Mouse (Mus musculus) right cerebral cortex, postnatal 36 days (tissue): ENCODE results near the gene Pawr.

ENCODE experiments used
- DNase-seq, 2 experiments: peaks; one replicate each; pipeline ENCODE4 v3.0.0; 2022; ENCODE audit warnings: low spot score in 2 of 2, mixed read lengths in 1 of 2

Pawr gene

GRCm38 (mm10) chr10:108331784-108332561 is at the start of gene Pawr:
Gene Pawr, plus strand, starts transcription at chr10:108332121.
- DNase-seq, result peak in 1 of 2 experiments; percentile 6

DNA sequence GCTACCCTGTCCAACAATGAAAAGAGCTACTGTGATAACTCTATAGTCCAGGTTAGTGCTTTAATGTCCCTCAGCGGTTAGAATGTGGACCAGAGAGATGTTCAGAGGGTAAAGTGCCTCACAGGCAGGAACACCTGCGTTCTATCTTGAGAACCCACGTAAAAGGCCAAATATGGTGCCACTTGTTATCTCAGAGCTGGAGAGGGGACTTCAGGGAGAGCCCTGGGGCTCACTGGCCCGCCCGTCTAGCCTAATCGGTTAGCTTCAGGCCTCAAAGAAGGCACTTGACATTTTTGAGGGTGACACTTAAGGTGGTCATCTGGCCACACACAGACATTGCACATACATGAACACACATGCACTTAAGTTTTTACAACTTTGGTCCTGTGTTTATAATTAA is 49.6 kb upstream of the Pawr start:
- DNase-seq, result no peak

GRCm38 (mm10) chr10:108283418-108283817 is 48.5 kb upstream of the Pawr start:
- no peak for DNase-seq

- no peak for DNase-seq
These were observed 48.1 kb upstream of the Pawr start for GRCm38 (mm10) chr10:108283837-108284236.

DNA sequence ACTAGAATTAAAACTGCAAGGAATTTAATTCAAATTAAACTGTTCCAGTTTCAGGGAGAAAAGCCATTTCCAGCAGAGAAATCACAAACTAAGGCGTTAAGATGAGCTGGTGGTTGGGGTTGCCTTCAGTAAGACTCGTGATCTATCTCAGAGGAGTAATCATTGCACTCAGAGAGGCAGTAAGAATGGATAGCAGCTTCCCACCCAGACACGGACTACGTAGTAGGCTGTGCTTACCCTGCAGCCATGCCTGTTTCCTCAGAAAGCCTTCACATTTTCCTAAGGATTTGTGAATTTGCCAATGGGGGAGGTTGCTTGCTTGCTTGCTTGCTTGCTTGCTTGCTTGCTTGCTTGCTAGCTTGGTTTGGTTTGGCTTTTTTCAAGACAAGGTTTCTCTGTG is 47.5 kb upstream of the Pawr start:
- DNase-seq, result no peak

- DNase-seq, result no peak
These were observed 46.9 kb upstream of the Pawr start for GRCm38 (mm10) chr10:108284977-108285376.

- DNase-seq, result no peak
These were observed 45.1 kb upstream of the Pawr start for GRCm38 (mm10) chr10:108286658-108287437.

DNA sequence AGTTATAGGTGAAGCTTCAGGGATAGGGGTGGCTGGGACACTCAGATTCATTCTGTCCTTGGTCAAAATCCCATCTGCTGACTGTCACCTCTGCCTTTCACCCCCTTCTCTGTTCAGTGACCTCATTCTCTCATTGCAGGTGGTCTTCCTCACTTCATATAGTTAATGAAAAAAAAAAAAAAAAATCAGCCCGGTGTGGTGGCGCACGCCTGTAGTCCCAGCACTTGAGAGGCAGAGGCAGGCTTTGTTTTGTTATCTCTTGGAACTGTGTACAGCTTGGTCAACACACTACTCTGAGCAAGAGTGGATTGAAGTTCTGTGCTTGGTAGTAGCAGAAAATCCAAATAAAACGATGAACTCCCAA is 44.5 kb upstream of the Pawr start:
- no peak for DNase-seq

DNA sequence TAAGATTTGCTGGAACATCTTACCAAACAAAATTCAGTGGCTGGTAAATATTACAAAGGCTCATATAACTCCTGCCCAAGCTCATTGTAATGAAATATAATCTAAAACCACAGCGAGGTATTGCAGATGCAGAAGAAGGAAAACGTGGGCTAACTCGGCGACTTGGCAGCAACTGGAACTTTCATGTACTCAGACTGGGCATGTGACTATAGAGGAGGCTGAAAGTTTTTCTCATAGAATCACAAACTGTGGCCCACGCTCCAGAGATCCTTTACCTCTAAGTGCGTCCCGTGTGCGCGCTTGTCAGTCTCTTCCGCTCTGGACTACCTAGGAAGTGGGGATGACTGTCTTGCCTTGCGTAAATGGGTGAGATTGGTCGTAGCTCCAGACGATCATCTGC is 41.9 kb upstream of the Pawr start:
- DNase-seq, result peak in 1 of 2 experiments; percentile 59

DNA sequence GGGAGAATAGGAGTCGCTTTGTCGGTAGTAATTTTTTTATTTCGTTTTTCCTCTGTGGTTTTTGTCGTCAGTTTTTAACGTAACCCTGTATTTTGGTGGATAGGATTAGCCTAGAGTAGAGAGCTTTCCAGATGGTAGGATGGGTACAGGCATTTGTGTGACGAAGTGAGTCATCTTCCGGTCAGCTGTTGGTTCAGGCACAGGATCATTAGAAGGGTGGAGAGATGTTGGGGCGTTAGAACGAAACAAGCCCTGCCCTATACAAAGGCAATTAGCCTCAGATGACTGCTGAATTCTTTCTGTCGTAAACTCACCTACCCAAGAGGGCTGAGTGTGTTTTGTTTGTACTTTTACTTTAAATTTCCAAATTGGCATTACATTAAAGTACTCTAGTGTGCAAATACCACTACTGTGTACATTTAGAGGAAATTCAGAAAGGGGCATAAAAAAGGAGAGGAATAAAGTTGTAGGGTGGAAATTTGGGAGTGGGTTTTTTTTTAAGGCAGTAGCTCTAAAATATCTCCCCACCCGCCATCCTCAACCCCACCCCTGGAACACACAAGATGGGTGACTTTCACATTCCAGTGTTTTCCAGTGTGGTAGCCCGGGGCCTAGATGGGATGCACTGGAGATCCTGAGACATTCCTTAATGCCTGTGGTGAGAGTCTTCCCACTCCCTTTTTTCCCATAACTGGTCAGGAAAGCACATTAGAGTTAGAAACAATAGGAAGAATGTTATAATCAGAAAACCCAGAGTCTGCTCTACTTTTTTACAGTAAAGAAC is 40.0 kb upstream of the Pawr start:
- no peak for DNase-seq

- DNase-seq, result no peak
These were observed 39.3 kb upstream of the Pawr start for GRCm38 (mm10) chr10:108292651-108293050.

GRCm38 (mm10) chr10:108293620-108294195 is 38.2 kb upstream of the Pawr start:
- no peak for DNase-seq

GRCm38 (mm10) chr10:108294766-108295165 is 37.2 kb upstream of the Pawr start:
- no peak for DNase-seq

GRCm38 (mm10) chr10:108296446-108296845 is 35.5 kb upstream of the Pawr start:
- DNase-seq, result no peak

DNA sequence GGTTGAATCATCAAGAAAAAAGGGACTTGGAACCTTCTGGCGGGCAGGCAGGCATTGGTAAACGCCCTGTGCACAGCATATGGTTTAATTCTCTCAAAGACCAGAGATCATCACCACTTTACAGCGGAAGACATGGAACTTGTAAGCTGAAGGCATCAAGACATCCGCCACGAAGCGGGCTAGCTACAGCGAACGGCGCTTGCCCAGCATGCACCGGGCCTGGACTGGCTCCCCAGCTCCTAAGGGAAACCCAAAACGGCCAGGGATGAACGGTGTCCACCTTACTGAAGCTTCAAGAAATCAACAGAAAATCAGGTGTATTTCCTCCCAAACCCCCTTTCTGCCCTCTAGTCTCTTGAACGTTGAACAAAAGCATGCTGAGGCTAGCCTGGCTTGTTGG is 33.7 kb upstream of the Pawr start:
- DNase-seq, result no peak

DNA sequence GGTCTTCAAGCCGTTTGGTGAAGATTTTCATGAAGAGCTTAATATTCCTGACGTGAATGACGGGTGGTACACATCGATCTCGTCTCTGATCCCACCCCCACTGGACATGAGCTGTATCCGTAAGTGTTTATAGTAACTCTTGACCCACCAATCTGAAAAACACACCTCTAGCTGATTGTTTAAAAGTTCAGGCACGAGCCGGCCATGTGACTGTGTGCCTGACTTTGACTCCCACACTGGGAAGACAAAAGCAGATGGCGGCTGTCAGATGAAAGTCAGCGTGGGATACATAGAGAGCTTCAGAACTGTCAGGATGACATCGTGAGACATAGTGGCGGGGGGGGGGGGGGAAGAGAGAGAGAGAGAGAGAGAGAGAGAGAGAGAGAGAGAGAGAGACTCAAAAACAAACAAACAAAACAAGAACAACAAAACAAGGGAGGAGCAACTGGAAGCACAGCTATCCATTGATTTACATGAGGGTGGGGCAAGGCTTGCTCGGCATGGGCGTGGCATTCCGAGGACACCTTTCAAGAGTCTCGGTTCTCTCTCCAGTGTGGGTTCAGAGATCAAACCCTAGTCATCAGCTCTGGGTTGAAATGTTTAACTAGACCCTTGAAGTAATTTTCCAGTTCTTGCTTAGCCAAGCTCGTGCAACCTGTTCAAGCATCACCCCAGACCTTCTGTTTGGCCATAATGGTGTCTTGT is 32.9 kb upstream of the Pawr start:
- DNase-seq, result no peak

GRCm38 (mm10) chr10:108299828-108300227 is 32.1 kb upstream of the Pawr start:
- DNase-seq, result no peak

- DNase-seq, result peak; percentile 60 to 63
These were observed 31.1 kb upstream of the Pawr start for GRCm38 (mm10) chr10:108300843-108301242.

- no peak for DNase-seq
These were observed 24.1 kb upstream of the Pawr start for GRCm38 (mm10) chr10:108307772-108308171.

- DNase-seq, result no peak
These were observed 21.7 kb upstream of the Pawr start for GRCm38 (mm10) chr10:108310195-108310594.

DNA sequence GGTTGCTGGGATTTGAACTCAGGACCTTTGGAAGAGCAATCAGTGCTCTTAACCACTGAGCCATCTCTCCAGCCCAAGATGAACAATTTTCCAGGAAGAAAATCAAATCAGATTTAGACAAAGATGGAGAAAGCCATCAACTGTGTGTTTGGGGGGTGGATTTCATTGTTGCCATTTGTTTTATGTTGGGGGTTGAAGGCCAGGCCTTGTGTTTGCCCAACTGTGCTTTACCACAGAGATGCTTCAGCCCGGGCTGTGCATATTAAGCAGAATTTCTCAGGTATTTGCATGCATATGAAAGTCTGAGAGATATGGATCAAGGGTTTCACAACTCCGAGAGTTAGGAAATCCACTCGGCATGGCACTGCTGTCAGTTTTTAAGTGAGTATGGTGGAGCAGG is 20.5 kb upstream of the Pawr start:
- DNase-seq, result no peak
